Mouse (Mus musculus) bone marrow macrophage, adult 2 months (primary cell): ENCODE results near the gene Pdia2.

Source experiments
- CTCF ChIP-seq: IDR thresholded peaks from 2 replicates; pipeline ENCODE4 v1.5.1; 2012; ENCODE audit warnings: low read depth, mild to moderate bottlenecking, low read length, moderate library complexity
- POLR2A ChIP-seq: IDR thresholded peaks from 2 replicates; pipeline ENCODE4 v1.6.1; 2012; ENCODE audit warnings: mild to moderate bottlenecking, low read depth, low read length, borderline replicate concordance

DNA sequence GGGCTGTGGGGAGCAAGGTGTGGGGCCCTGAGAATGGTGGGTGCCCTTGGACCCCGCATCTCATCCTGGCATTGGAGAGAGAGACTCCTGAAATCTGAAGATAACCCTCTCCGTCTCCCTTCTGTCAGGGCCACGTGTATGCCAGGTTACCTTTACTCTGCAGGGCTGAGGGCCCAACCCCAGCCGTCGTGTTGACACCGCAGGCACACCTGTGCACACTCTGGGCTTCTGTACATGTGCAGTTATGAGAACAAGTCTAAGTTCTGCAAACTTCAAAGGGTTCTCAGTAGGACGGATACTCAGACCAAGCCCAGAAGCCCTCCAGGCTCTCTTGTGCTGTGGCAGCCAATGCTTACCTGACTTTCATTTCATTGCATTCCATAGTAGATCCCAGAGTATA, 13.4 kb upstream of the Pdia2 start:
- TF ChIP-seq CTCF (no peak), POLR2A (no peak)
